Mouse (Mus musculus) lung, adult 2 months (tissue): ENCODE data around the gene Ptprm.

Source experiments
- CTCF ChIP-seq: fragments of 200-500 bp; IDR thresholded peaks from 2 replicates; pipeline ENCODE4 v1.5.1; 2011; ENCODE audit warnings: mild to moderate bottlenecking, low read length, control low read depth; ENCODE audit not compliant: insufficient read depth
- POLR2A ChIP-seq: fragments of 200-500 bp; IDR thresholded peaks from 2 replicates; pipeline ENCODE4 v1.6.1; 2011; ENCODE audit warnings: low read depth, mild to moderate bottlenecking, control low read depth, low read length, borderline replicate concordance; ENCODE audit errors: extremely low read depth

- TF ChIP-seq POLR2A (no peak), CTCF (no peak)
Measured at GRCm38 (mm10) chr17:67266270-67266669, 88.0 kb downstream of the Ptprm start.
